Mouse (Mus musculus): ENCODE measurements around the gene Rxfp2.

- no peak for TF ChIP-seq GATA1 (IDR thresholded peaks at IDR 0.05; ENCODE audit: low read length)
- no peak for TF ChIP-seq TAL1 (IDR thresholded peaks at IDR 0.05; ENCODE audit: low read length)
Observed at GRCm38 (mm10) chr5:150022556-150022955, 4.1 kb downstream of the Rxfp2 start.
